Mouse (Mus musculus) hindbrain, postnatal 0 days (tissue): Measurements from ENCODE around the gene Slc22a2. TPM values are rescaled to one million over a fixed set of nuclear protein-coding genes. Genes with fewer than 3 reads are reported as not detected.

Source experiments
- ATAC-seq: fragments of 200-750 bp; cut with Nextera tagmentation; 2 replicates; pipeline ENCODE4 v1.8.0; 2017; ENCODE audit warnings: mild to moderate bottlenecking, moderate TSS enrichment, moderate library complexity
- DNase-seq: peaks from one replicate; pipeline ENCODE4 v3.0.0-alpha.2; 2015; ENCODE audit warnings: low spot score
- H3K27ac ChIP-seq: fragments of 300-500 bp; sonication (generic); 2 replicates; pipeline ENCODE4 v1.5.1; 2014; ENCODE audit warnings: mild to moderate bottlenecking
- H3K27me3 ChIP-seq: fragments of 300-500 bp; sonication (generic); 2 replicates; pipeline ENCODE4 v1.6.1; 2014; ENCODE audit warnings: low read length, mixed read lengths; ENCODE audit not compliant: insufficient read depth
- H3K36me3 ChIP-seq: fragments of 300-500 bp; sonication (generic); 2 replicates; pipeline ENCODE4 v1.6.1; 2014; ENCODE audit warnings: low read length, mixed read lengths; ENCODE audit not compliant: insufficient read depth
- H3K4me1 ChIP-seq: fragments of 300-500 bp; sonication (generic); 2 replicates; pipeline ENCODE4 v1.6.1; 2014; ENCODE audit warnings: antibody characterized with exemption, low read length, mixed read lengths; ENCODE audit not compliant: insufficient read depth
- H3K4me2 ChIP-seq: fragments of 300-500 bp; sonication (generic); 2 replicates; pipeline ENCODE4 v1.6.1; 2014; ENCODE audit warnings: low read depth, mild to moderate bottlenecking, low read length, moderate library complexity, mixed read lengths
- H3K4me3 ChIP-seq: fragments of 300-500 bp; sonication (generic); 2 replicates; pipeline ENCODE4 v1.5.1; 2014; ENCODE audit warnings: low read length
- H3K9ac ChIP-seq: fragments of 300-500 bp; sonication (generic); replicated peaks from 2 replicates; pipeline ENCODE4 v1.6.1; 2014; ENCODE audit warnings: mild to moderate bottlenecking, low read length, moderate library complexity, mixed read lengths
- H3K9me3 ChIP-seq: fragments of 300-500 bp; sonication (generic); 2 replicates; pipeline ENCODE4 v1.6.1; 2016; ENCODE audit warnings: low read length, mixed read lengths
- CTCF ChIP-seq: IDR thresholded peaks from 2 replicates; pipeline ENCODE4 v1.5.1; 2016; ENCODE audit warnings: antibody characterized with exemption, control low read depth, low read depth
- WGBS: fragments of 180-500 bp; shearing (Covaris S2); extraction: QIAGEN DNeasy Blood & Tissue Kit; methylation state at CpG from one replicate; pipeline ENCODE4 v1.1.7; 2014; 5-methylcytosine and 5-hydroxymethylcytosine counted together
- polyA plus RNA-seq: library from polyadenylated mRNA; unstranded; fragments of >200 nt; fragmentation: Nextera tagmentation; extraction: Ambion mirVana; gene quantifications from 2 replicates; pipeline ENCODE4 v1.2.1, GENCODE M21; 2015
- total RNA-seq: library from RNA; depleted of rRNA; stranded (reverse); fragments of >200 nt; gene quantifications from 2 replicates; pipeline ENCODE4 v1.2.3, GENCODE M21; 2014

Gene Slc22a2
- total and polyA plus RNA-seq, 2 experiments from 2014 or later, result 0.78 to 1.2 TPM

GRCm38 (mm10) chr17:12595846-12596515 is 12.0 kb downstream of the Slc22a2 start:
- WGBS, result 67% methylated on average over 13 of the region's 13 CpGs
- no peak for DNase-seq

GRCm38 (mm10) chr17:12606634-12607033 is 22.7 kb downstream of the Slc22a2 start:
- H3K27ac ChIP-seq, result no peak overlapping the region
- TF ChIP-seq CTCF, result no peak
- H3K4me3 ChIP-seq, result no peak overlapping the region
- H3K36me3 ChIP-seq, result no peaks in the 10 kb centered on the region
- WGBS, result 64% methylated on average over 1 of the region's 1 CpGs
- no peaks in the 10 kb centered on the region for H3K4me1 ChIP-seq
- H3K9ac ChIP-seq, result no peak overlapping the region
- no peaks in the 10 kb centered on the region for H3K27me3 ChIP-seq
- no peak overlapping the region for H3K4me2 ChIP-seq
- ATAC-seq, result no peak
- no peak for DNase-seq
- H3K9me3 ChIP-seq, result no peaks in the 10 kb centered on the region

More at GRCm38 (mm10) chr17:12595846-12596515, 12.0 kb downstream of the Slc22a2 start:
- Histone ChIP-seq H3K27ac (no peak overlapping the region; the same call in 1 of the 2 replicates), H3K4me3 (no peak overlapping the region), H3K4me1 (no peaks in the 10 kb centered on the region), H3K27me3 (no peaks in the 10 kb centered on the region), H3K9me3 (no peaks in the 10 kb centered on the region), H3K36me3 (no peaks in the 10 kb centered on the region), H3K9ac (no peak overlapping the region), H3K4me2 (no peak overlapping the region)
- ATAC-seq, result peak; percentile 40; the same call in 1 of the 2 replicates
- TF ChIP-seq CTCF, result no peak

DNA sequence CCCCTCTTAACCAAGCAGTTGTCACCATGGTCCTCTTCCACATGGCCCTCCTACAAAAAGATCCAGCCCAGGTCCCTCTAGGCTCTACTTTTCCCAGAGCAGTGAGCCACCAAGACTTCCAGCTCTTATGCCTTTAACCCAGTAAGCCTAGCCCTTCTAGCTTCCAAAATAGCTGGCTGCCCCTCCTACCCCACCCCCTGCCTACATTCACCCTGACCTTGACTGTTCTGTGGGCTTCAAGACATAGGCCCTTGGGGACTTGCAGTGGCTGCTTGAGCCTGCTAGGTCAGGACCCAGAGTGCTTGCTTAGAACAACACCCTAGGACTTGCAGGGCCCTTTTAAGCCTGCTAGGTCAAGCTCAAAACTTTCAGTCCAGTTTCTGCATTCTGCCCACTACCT is 23.3 kb downstream of the Slc22a2 start:
- Histone ChIP-seq H3K9me3 (no peaks in the 10 kb centered on the region), H3K4me1 (no peaks in the 10 kb centered on the region), H3K4me2 (no peak overlapping the region), H3K36me3 (no peaks in the 10 kb centered on the region), H3K27me3 (no peaks in the 10 kb centered on the region), H3K27ac (no peak overlapping the region), H3K9ac (no peak overlapping the region), H3K4me3 (no peak overlapping the region)
- no peak for TF ChIP-seq CTCF
- ATAC-seq (no peak), DNase-seq (no peak)

DNA sequence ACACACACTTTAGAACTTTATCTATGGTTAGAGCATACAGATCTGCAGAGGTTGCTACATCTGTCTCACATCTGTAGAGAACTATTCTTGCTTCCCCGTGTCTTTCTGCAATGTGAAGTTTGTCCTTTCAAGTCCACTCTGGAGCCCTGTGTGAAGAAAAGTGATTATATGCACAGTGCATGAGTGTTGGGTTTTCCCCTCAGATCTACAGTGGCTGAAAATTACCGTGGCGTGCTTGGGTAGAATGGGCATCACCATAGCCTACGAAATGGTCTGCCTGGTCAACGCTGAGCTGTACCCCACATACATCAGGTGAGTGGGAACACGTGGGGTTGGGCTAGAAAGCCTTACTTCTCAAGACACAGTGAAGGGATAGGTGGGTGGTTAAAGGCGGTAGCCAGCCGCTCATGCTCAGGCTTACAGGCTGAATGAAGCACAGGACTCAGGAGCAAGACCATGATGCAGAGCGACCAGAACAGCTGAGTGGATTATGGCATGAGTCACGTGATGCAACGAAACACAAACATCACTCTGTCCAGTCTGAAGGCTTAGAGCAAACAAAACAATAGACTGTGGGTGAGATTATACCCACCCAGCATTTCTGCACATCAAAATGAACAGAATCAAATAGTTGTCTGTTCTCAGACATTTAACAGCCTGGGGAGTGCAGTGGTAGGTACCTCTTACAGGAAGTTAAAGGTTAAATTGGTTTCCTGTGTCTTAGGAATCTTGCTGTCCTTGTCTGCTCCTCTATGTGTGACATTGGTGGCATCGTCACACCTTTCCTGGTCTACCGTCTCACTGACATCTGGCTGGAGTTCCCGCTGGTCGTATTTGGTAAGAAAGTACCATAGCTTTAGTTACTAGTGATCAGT is 30.8 kb downstream of the Slc22a2 start:
- DNase-seq, result no peak
- no peak overlapping the region for H3K27ac ChIP-seq
- 92% methylated on average over 15 of the region's 15 CpGs for WGBS
- no peaks in the 10 kb centered on the region for H3K4me1 ChIP-seq
- ATAC-seq, result no peak
- H3K4me3 ChIP-seq, result no peak overlapping the region
- TF ChIP-seq CTCF, result no peak
- H3K9me3 ChIP-seq, result no peaks in the 10 kb centered on the region
- H3K9ac ChIP-seq, result no peak overlapping the region
- H3K27me3 ChIP-seq, result no peaks in the 10 kb centered on the region
- no peak overlapping the region for H3K4me2 ChIP-seq
- H3K36me3 ChIP-seq, result no peaks in the 10 kb centered on the region

DNA sequence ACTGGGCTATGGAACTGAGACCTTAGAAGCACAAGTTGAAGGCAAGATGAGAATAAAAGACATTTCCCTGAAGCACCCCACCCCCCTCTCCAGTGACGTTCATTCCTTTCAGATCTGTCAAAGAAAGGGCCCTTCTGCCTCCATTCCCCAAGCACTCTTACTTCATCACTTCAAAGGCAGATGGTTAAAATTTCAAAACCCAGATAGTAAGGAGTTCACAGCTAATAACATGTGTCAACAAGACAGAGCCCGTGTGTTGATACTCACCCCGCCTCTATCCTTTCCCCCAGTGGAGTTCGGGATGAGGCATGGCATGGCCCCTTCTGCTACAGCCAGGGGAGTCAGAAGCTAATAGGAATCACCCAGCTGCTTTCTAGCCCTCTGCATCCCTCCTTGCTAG is 31.5 kb downstream of the Slc22a2 start:
- H3K4me3 ChIP-seq, result no peak overlapping the region
- no peak overlapping the region for H3K4me2 ChIP-seq
- H3K4me1 ChIP-seq, result no peaks in the 10 kb centered on the region
- DNase-seq (no peak), ATAC-seq (no peak)
- H3K27ac ChIP-seq, result no peak overlapping the region
- no peaks in the 10 kb centered on the region for H3K27me3 ChIP-seq
- no peak for TF ChIP-seq CTCF
- H3K9ac ChIP-seq, result no peak overlapping the region
- WGBS, result 76% methylated on average over 4 of the region's 4 CpGs
- no peaks in the 10 kb centered on the region for H3K9me3 ChIP-seq
- H3K36me3 ChIP-seq, result no peaks in the 10 kb centered on the region

GRCm38 (mm10) chr17:12619641-12620040 is 35.7 kb downstream of the Slc22a2 start:
- DNase-seq (no peak), ATAC-seq (no peak)
- Histone ChIP-seq H3K27me3 (no peaks in the 10 kb centered on the region), H3K4me3 (no peak overlapping the region), H3K9ac (no peak overlapping the region), H3K27ac (no peak overlapping the region), H3K4me2 (no peak overlapping the region), H3K9me3 (no peaks in the 10 kb centered on the region), H3K4me1 (no peaks in the 10 kb centered on the region), H3K36me3 (no peaks in the 10 kb centered on the region)
- 80% methylated on average over 2 of the region's 2 CpGs for WGBS
- no peak for TF ChIP-seq CTCF
